Mouse (Mus musculus): ENCODE measurements around the gene Pigyl.
A peak's percentile ranks its signal among the peaks of the same experiment; 100 is the strongest.

The Pigyl gene

GRCm38 (mm10) chr9:22156497-22157245, at the start of gene Pigyl:
Gene Pigyl, plus strand, starts transcription at chr9:22156846.
- peak; percentile 99 for DNase-seq

GRCm38 (mm10) chr9:22108194-22108593, 48.5 kb upstream of the Pigyl start:
- no peak for DNase-seq

- no peak for DNase-seq
Observed at GRCm38 (mm10) chr9:22115635-22116034, 41.0 kb upstream of the Pigyl start.

DNA sequence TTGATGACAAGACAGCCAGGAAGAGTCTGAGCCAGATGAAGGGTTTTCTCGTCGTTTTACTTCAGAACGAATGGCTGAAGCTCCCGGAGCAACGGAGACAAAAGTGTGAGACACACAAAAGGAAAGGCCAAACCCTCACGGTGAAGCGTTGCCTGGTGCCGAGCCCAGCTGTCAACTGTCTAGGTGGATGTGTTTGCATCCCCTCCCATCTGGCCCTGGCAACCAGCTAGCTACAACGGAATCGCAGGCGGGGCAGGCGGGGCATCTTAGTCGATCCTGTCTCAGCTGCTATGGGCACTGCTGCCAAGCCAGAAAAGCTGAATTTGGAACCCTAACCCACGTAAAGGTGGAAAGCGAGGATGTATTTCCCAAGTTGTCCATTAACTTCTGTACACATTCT, 40.6 kb upstream of the Pigyl start:
- no peak for DNase-seq

DNA sequence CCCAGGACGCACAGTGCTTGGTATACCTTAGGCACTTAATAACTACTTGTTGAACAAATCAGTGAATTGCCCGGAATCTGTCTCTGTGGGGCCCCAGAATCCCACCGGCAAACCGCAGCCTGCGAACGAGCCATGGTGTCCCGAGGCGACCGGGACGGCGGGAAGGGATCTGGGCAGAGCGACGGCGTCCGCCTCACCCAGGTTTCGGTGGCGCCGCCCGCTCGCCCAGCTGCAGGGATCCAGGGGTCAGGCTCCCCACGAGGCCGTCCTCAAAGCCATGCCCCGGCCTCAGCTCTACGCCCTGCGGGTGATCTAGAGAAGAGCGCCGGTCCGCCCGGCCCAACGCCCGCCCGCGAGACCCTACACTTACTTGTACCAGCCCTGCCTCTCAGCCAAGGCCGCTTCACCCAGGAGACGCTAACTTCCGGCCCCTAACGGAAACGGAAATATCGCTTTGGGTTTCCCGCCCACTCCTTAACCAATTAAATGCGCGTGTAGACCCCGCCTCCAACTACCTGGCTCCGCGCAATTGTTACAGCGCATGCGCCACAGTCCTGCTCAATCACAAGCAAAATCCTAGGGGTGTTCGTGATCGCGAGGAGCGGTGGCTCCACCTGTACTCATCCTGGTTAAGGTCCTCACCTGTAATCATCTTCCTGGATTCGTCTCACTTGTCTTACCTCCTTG, 39.8 kb upstream of the Pigyl start, which contains the start of gene Elof1:
TSS of gene Elof1 (minus strand) at position 433 of the 687 bp plus-strand sequence.
- DNase-seq, result peak; percentile 95

GRCm38 (mm10) chr9:22117754-22118456, 38.7 kb upstream of the Pigyl start:
- DNase-seq, result peak; percentile 56

- no peak for DNase-seq
Observed at GRCm38 (mm10) chr9:22119543-22119942, 37.1 kb upstream of the Pigyl start.

GRCm38 (mm10) chr9:22121545-22121944, 35.1 kb upstream of the Pigyl start:
- DNase-seq, result no peak

DNA sequence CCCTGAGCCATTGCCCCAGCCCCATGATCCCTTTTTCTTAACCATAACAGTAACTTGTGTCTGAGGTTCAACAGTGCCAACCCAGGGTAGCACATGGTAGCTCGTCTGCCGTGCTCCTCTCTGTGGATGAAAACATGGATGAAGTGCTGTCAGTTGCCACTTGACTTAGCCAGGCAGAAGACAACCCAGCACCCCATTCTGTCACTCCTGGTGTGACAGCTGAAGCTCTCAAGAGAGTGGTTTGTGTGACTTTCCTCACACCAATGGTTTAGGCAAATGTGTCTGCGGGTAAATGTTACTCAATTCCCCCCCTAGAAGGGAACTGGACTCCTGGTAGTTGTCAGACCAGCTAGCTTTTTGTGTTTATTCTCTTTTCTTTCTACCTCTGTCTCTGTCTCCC, 34.6 kb upstream of the Pigyl start:
- DNase-seq, result no peak

- DNase-seq, result no peak
Observed at GRCm38 (mm10) chr9:22123069-22123609, 33.5 kb upstream of the Pigyl start.

DNA sequence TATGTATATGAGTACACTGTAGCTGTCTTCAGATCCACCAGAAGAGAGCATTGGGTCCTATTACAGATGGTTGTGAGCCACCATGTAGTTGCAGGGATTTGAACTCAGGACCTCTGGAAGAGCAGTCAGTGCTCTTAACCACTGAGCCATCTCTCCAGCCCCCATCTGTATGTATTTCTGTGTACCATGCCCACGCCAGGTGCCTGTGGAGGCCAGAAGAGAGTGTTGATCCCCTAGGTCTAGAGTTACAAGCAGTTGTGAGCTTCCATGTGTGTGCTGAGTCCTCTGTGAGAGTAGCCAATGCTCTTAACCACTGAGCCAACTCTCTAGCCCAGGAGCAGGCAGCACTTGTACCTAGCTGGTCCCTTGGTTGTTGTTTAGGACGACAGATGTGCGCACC, 32.5 kb upstream of the Pigyl start:
- no peak for DNase-seq

DNA sequence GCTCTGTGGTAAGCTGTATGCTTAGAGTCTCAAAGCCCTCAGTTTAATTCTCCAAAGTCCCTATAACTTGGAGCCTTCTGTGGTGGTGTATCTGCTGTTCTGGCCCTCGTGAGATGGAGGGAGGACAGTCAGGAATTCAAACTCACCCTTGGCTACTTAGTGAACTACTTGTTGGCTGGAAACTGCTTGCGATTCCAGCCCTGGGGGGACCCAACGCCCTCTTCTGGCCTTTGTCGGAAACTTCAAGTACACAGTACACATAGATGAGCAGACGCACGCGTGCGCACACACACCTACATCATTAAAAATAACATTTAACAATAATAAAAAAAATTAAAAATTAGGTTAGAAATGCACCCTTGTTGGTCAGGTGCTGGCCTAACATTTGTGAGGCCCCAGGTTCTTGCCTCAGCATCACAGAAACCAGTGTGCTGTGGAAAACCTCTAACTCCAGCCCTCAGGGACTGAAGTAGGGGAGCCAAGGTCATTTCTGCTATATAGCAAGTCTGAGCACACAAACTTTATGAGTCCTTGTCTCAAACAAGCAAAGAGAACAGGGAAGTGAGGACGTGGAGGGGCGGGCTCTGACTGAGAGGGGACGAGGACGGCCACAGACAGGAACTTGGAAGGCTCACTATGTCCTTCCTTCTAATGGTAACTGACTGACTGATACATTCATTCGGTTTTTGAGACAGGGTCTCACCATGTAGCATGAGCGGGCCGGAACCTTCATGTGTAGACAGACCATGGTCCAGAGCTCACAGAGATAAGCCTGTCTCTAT, 31.2 kb upstream of the Pigyl start:
- no peak for DNase-seq

DNA sequence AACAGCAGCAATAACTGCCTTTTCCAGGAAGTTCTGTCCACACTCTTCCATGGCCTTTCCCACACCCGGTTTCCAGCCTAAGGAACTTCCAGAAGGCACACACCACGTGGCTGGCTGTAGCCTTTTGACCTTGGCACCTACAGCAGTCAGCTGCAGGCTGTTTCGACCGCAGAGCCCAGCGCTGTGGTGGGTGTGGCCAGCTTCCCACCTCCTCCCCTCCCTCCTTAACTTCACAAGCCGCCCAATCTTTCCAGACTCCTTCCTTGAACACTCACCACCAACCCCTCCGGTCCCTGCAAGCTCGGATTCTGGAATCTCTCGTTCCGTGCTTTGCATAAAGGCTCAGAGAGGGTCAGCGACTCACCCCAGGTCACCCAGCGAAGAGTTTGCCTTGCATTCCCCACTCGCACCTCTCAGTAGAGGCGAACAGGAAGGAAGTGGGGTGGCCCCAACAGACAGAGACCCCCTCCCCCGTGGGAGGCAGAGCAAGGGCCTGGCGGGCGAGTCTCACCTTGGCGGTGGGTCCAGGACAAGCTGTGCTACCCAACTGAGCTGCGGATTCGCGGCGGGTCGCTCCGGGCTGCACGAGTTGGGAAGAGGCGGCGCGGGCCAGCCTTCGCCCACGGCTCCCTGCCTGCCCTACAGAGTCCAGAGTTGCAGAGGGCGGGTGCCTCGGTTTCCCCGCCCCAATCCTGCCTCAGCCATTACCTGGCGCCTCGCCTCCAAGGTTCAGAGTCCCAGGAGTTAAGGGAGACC, 25.2 kb upstream of the Pigyl start:
- DNase-seq, result peak; percentile 69

DNA sequence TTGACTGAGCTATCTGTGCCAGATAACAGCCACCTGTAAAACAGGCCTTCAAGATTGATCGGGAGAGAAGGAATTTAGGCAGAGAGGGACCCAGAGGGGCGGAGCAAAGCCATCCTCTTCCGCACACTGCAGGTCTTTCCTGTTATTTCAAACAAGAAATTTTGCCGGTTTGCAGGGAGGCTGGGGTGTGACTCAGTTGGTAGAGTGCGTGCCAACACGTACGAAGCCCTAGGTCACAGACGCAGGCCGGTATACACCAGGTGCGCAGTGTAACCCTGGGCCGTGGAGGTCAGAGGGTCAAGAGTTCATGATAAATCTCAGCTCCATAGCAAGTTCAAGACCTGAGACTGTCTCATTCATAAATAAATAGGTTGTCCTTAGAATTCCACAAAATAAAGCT, 24.4 kb upstream of the Pigyl start:
- no peak for DNase-seq

GRCm38 (mm10) chr9:22134246-22134890, 22.3 kb upstream of the Pigyl start:
- DNase-seq, result no peak

- no peak for DNase-seq
Observed at GRCm38 (mm10) chr9:22134988-22135643, 21.5 kb upstream of the Pigyl start.

DNA sequence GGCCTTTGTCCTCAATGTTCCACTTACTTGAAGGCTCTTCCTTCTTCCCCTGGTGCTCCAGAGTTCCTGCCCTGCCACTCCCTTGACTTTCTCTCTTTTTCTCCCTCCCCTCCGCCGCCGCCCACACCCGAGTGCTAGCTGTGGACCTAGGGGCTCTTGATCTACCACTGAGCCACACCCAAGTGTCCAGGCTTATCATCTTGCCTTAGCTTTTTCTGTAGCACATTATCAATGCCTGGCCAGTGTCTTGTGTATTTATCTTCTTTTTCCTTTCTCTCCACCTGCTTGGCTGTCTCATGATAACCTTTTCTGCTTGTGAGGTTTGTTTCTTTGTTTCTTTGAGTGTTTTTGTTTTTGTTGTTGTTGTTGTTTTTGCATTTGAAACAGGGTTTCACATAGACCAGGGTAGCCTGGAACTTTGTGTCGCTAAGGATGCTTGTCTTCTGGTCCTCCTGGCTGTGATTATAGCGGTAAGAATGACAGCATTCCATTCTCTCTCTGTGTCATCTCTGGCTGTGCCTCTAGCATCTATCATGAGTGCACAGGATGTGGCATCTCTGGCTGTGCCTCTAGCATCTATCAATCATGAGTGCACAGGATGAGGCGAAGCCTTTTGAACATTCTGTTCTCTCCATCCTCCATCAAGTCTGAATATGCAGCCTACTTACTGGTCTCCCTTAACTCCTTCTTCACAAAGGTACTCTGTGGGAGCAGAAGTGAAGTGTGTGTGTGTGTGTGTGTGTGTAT, 20.8 kb upstream of the Pigyl start, which contains the start of gene Acp5:
TSS of gene Acp5 (minus strand) at position 68 of the 747 bp plus-strand sequence.
- no peak for DNase-seq

GRCm38 (mm10) chr9:22136765-22137547, 19.7 kb upstream of the Pigyl start:
- no peak for DNase-seq

- peak; percentile 63 for DNase-seq
Observed at GRCm38 (mm10) chr9:22138480-22138879, 18.2 kb upstream of the Pigyl start.

All from kidney, adult 18-20 months (tissue).